Mouse (Mus musculus) left cerebral cortex, adult 11 months (tissue): ENCODE measurements at regions not wholly inside any gene's neighbourhood (a gene's known extent, or its start where the extent isn't known, plus 50 kb on each side); places are given as distances from the start of the nearest gene placed in this dataset.

Experiments
- DNase-seq: peaks from one replicate; pipeline ENCODE4 v3.0.0; 2022; ENCODE audit warnings: low spot score

DNA sequence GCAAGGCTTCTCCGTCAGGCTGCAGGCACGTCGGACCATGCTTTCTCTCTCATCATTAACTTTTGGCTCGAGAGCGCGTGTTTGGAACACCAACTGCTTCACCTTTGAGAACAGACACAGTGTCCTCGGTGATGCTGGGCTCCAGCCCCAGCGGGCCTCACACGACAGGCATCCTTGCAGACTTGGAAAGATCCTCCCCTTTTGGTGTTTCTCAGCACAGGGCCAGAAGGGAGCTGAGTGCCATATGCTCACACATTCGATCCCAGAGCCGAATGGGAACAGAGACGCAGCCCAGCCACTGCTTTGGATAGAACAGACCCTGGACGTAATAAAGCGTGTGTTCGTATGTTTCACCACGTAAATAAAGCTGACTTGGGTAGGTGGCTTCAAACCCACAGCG is 389.1 kb downstream of the Vrk1 start:
- no peak for DNase-seq

- no peak for DNase-seq
Measured at GRCm38 (mm10) chr12:106411075-106411474, 401.0 kb downstream of the Vrk1 start.

DNA sequence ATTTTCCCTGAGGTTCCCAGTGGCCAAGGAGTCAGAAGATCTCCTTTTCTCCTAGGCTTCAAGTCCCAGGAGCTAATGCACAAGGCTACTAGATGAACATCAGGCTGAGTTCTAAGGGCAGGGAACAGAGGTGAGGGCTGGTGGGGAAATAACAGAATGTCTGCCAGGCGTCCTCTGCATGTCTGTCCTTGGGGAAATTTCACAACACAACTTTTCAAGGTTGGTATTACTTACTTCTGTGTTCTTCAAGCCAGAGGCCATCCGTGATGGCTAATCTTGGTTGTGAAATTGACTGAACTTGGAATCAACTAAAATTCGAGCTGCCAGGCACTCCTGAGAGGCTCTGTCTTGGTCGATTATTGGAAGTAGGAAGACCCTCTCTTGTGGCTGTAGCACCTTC is 416.6 kb downstream of the Vrk1 start:
- DNase-seq: no peak

GRCm38 (mm10) chr12:106429991-106430390 is 420.0 kb downstream of the Vrk1 start:
- no peak for DNase-seq

DNA sequence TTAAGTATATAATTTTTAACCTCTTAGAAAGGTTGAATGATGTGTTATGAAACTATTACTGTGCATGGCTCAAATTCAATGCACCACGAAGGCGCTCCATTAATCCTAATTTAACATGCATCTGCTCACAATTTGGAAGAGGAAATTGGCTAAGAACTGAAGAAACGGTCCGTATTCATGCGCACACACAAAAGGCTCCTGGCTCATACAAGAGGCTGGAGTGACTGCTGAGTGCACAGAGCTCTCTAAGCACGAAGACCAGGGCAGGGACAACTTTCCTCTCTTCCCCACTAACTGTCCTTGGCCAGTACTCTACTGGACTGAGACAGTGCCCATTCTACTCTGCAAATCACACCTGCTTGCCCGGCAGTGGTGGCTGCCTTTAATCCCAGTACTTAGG is 435.1 kb downstream of the Vrk1 start:
- DNase-seq: no peak

GRCm38 (mm10) chr12:106445976-106446375 is 435.9 kb downstream of the Vrk1 start:
- no peak for DNase-seq

- DNase-seq: no peak
Measured at GRCm38 (mm10) chr12:106446876-106447532, 437.0 kb downstream of the Vrk1 start.

DNA sequence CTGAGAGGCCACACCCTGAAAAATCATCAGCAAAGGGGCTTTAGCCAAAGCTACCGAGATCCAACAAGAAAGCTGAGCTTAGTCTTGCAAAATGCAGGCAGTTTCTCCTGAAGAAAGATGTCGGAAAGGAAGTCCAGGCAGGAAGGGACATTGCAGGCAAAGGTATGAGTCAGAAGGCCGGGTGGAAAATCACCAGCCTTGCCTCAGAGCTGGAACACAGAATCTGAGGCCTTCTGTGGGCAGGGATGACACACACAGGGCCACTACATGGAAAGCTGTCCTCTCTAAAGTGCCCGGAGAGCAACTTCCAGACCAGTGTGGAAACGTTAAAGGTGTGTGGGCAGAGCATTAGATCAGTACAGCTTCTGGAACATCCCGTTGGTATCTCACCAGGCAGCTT is 438.5 kb downstream of the Vrk1 start:
- DNase-seq: no peak

DNA sequence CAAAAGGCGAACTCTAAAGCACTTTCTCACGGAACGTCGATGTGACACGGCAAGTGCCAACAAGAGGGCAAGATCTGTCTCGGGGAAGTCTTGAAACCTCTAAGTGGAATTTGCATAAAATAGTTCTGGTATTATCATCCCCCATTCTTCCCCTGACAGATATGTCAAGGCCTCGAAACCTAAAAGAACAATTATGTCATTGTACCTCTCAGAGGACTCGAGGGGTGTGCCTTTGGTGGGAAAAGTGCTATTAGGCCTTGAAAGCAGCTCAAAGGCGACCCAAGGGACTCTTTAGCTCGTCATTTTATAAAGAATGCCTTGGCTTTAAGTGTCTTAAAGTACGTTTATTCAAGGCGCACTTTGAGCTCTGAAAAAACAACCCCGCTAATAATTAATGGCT is 443.5 kb downstream of the Vrk1 start:
- DNase-seq: no peak

DNA sequence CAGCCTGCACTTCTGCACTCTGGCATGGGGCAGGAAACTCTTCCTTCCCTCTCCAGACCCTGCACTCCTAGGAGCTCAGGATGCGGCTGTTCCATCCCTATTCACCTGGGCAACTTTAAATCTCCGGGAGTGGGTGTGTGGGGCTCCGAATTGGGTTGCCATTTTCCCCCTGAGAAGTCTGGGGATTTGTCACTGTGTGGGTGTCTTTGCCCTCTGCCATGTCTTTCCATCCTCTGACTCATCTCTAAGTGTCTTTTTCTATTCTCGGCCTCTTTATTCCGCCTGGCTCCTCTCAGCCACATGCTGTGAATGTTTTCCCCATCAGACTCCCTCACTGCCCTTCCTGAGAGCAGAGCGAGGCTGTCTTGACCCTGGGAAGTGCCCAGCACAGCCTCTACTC is 448.2 kb downstream of the Vrk1 start:
- no peak for DNase-seq

GRCm38 (mm10) chr12:106460650-106461049 is 450.6 kb downstream of the Vrk1 start:
- no peak for DNase-seq

- DNase-seq: no peak
Measured at GRCm38 (mm10) chr12:106462281-106462680, 452.3 kb downstream of the Vrk1 start.

- no peak for DNase-seq
Measured at GRCm38 (mm10) chr12:106464701-106465100, 454.7 kb downstream of the Vrk1 start.

GRCm38 (mm10) chr12:106468173-106468860 is 458.3 kb downstream of the Vrk1 start:
- no peak for DNase-seq

GRCm38 (mm10) chr12:106474501-106475165 is 464.6 kb downstream of the Vrk1 start:
- no peak for DNase-seq

DNA sequence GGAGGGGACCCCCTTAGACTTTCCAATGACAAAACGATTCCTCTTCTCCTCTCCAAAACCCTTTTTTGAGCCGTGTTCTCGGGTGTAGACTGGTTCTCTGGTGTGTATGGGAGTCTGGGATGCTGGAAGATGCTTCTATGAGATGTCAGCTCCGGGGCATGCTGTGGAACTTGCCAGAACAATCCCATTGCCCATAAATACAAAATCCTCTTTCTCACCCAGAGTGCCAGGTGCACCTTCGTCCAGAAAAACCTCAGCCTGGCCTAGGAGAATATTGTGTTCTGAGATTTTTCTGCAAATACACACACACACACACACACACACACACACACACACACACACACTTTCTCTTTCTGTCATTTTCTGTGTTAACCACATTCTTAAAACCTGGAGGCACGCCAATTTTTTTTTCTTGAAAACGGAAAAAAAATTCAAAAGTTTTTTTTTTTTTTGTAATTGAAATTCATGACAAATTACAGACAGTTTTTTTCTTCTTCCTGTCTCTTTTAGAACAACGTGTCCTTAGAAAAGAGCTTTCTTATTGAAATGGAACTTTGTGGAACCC is 465.5 kb downstream of the Vrk1 start:
- DNase-seq: no peak

DNA sequence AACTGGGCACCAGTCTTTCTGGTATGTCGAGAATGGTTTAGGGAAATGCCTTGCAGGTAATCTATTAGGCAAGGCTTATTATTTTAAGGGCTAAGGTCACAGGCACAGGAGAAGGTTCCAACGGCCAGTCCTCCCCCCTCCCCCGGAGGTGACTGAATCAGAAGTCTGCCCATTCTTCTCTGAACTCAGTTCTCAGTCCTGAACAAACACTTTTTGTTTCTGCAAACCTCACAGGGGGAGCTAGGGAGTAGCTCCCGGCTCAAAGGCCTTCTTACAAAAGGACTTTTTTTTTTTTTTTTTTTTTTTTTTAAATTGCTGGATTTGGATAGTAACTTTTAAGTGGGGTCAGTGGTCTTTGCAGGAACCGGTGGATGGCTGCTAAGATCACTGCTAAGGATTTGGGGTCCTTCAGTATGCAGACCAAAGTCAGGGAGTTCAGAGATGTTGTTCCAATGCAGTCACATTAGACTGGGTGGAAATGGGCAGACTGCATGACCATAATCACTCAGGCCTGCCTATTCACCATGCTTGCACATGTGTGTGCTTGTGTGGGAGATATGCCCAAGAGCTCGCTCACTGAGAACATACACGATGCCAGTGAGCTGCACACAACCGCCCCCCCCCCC is 467.1 kb downstream of the Vrk1 start:
- DNase-seq: no peak

DNA sequence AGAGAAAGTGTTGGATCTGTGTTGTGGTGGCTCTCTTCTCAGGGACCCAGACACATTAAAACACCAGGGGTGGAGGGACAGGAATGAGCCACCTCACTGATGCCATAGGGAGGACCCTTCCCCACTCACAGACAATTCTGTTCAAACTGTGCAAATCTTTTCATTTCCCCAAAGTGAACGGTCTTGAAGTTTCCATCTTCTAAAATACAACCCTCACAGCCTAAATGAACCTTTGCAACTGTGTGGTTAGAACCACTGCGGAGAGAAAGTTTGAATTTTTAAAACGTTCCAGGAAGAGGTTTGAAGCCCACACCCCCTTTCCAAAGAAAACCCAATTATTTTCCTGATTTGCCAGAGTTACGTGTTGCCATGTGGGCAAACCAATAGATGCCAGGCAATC is 467.7 kb downstream of the Vrk1 start:
- no peak for DNase-seq

GRCm38 (mm10) chr12:106478381-106478781 is 468.4 kb downstream of the Vrk1 start:
- no peak for DNase-seq

DNA sequence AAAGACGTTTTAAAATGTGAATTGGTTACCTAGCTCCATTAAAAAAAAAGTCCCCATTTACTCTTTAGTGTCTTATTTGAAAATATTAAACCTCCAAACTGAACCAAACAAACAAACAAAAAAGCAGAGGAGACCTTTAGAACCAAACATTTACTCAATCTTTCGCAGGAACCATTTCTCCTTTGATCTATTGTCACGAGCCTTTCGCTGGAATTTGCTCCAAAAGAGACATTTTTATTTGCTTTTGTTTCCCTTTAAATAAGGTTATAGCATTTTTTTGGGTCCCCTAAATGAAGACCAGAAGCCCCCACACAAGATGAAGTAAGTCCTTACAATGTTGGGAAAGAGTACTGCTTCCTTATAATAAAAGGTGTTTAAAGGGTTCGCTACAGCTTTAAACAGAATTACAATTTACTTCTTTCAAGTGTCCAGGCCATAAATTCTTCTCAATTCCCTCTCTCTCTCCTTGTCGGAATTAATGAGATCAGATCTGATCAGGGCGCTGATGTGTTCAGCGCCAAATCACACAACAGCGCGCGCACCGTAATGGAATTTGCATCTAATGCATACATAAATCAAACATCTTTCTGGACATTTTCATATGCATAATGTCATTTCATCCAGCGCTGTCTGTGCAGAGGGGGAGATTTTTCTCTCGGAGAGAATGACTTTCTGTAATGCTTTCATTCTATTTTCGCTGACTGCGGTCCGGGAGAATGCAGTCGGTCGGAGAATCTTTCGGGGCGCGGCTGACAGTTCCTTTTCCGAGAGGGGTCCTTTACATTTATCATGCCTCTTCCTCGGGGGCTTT is 469.2 kb downstream of the Vrk1 start:
- DNase-seq: no peak

DNA sequence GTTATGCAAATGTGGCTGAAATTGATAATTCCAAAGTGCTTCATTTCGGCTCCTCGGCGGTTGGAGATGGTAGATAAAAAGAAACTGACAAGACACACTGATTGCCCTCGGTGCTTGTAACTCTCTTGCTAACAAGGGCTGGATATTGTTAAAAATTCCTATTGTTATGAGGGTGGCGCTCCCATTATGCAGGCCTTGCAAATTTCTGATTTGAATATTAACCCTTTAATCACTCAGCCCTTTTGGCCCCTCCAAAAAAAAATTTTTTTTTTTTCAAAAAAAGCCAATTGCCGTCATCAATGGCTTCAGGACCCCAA is 469.8 kb downstream of the Vrk1 start:
- DNase-seq: no peak
